Mouse (Mus musculus) small intestine, adult 2 months (tissue): Measurements from ENCODE around the gene Plxnc1. TPM values are rescaled to one million over a fixed set of nuclear protein-coding genes. Genes with fewer than 3 reads are reported as not detected.

Experiments
- H3K27ac ChIP-seq: fragments of 200-500 bp; 2 replicates; pipeline ENCODE4 v1.5.1; 2012; ENCODE audit warnings: low read depth, low read length, control low read depth, inconsistent platforms; ENCODE audit not compliant: insufficient read depth
- H3K27me3 ChIP-seq: fragments of 200-500 bp; 2 replicates; pipeline ENCODE4 v1.6.1; 2012; ENCODE audit warnings: mild to moderate bottlenecking, moderate library complexity, low read length, inconsistent platforms; ENCODE audit not compliant: control insufficient read depth, insufficient read depth
- H3K36me3 ChIP-seq: fragments of 200-500 bp; 2 replicates; pipeline ENCODE4 v1.6.1; 2012; ENCODE audit warnings: mild to moderate bottlenecking, low read length, control low read depth, inconsistent platforms; ENCODE audit not compliant: control insufficient read depth, insufficient read depth
- H3K4me1 ChIP-seq: fragments of 200-500 bp; 2 replicates; pipeline ENCODE4 v1.6.1; 2012; ENCODE audit warnings: low read length, inconsistent platforms, mixed read lengths; ENCODE audit not compliant: control insufficient read depth, insufficient read depth, insufficient read length
- H3K4me3 ChIP-seq: fragments of 200-500 bp; 2 replicates; pipeline ENCODE4 v1.5.1; 2012; ENCODE audit warnings: low read depth, mild to moderate bottlenecking, control low read depth, inconsistent platforms, low read length, moderate library complexity
- CTCF ChIP-seq: fragments of 200-500 bp; IDR thresholded peaks from 2 replicates; pipeline ENCODE4 v1.5.1; 2012; ENCODE audit warnings: low read depth, mild to moderate bottlenecking, control low read depth, inconsistent platforms, low read length, moderate library complexity, mixed read lengths; ENCODE audit not compliant: insufficient replicate concordance, insufficient read length; ENCODE audit errors: extremely low read depth
- POLR2A ChIP-seq: fragments of 200-500 bp; IDR thresholded peaks from 2 replicates; pipeline ENCODE4 v1.6.1; 2012; ENCODE audit warnings: low read depth, mild to moderate bottlenecking, control low read depth, inconsistent platforms, low read length, moderate library complexity
- WGBS: fragments of 180-500 bp; shearing (Covaris S2); methylation state at CpG from one replicate; pipeline ENCODE4 v1.1.7; 2018; 5-methylcytosine and 5-hydroxymethylcytosine counted together
- polyA plus RNA-seq: library from polyadenylated mRNA; depleted of rRNA; stranded (reverse); fragments of >200 nt; gene quantifications from 2 replicates; pipeline ENCODE4 v1.2.3, GENCODE M21; 2012

Plxnc1 gene
- polyA plus RNA-seq, 1 experiment: 0.82 TPM

- Histone ChIP-seq H3K4me3 (no peak overlapping the region), H3K36me3 (no peaks in the 10 kb centered on the region), H3K27me3 (peaks cover 25% of the 10 kb centered on the region), H3K4me1 (peaks cover 6% of the 10 kb centered on the region; the same call in 1 of the 2 replicates), H3K27ac (no peak overlapping the region)
- 67% methylated on average over 10 of the region's 10 CpGs for WGBS
- TF ChIP-seq POLR2A (no peak), CTCF (no peak)
Measured at GRCm38 (mm10) chr10:94947915-94948675, 3.5 kb upstream of the Plxnc1 start.

GRCm38 (mm10) chr10:94947386-94947785 lies 2.8 kb upstream of the Plxnc1 start:
- H3K4me1 ChIP-seq: peaks cover 6% of the 10 kb centered on the region; the same call in 1 of the 2 replicates
- no peaks in the 10 kb centered on the region for H3K36me3 ChIP-seq
- no peak overlapping the region for H3K27ac ChIP-seq
- TF ChIP-seq CTCF (no peak), POLR2A (no peak)
- H3K27me3 ChIP-seq: peaks cover 32% of the 10 kb centered on the region
- no peak overlapping the region for H3K4me3 ChIP-seq
- 50% methylated on average over 7 of the region's 7 CpGs for WGBS

- Histone ChIP-seq H3K4me3 (peak overlapping the region; percentile 66), H3K36me3 (no peaks in the 10 kb centered on the region), H3K4me1 (peaks cover 6% of the 10 kb centered on the region; the same call in 1 of the 2 replicates), H3K27ac (no peak overlapping the region), H3K27me3 (peaks cover 41% of the 10 kb centered on the region)
- WGBS: 1% methylated on average over 36 of the region's 36 CpGs
- TF ChIP-seq POLR2A (no peak; the same call in 1 of the 2 replicates), CTCF (no peak)
Measured at GRCm38 (mm10) chr10:94945206-94945711, 624 bp upstream of the Plxnc1 start.

GRCm38 (mm10) chr10:94943846-94944690 lies 567 bp downstream of the Plxnc1 start:
- H3K4me1 ChIP-seq: peaks cover 6% of the 10 kb centered on the region; the same call in 1 of the 2 replicates
- no peak overlapping the region for H3K27ac ChIP-seq
- H3K36me3 ChIP-seq: no peaks in the 10 kb centered on the region
- TF ChIP-seq POLR2A: no peak
- no peak for TF ChIP-seq CTCF
- WGBS: under 1% methylated on average over 107 of the region's 110 CpGs
- H3K27me3 ChIP-seq: peaks cover 41% of the 10 kb centered on the region
- H3K4me3 ChIP-seq: peak overlapping the region; percentile 66

- no peak for TF ChIP-seq POLR2A
- TF ChIP-seq CTCF: no peak
- H3K27ac ChIP-seq: no peak overlapping the region
- H3K4me3 ChIP-seq: peak overlapping the region; percentile 66
- 1% methylated on average over 26 of the region's 26 CpGs for WGBS
- H3K27me3 ChIP-seq: peaks cover 41% of the 10 kb centered on the region
- no peaks in the 10 kb centered on the region for H3K36me3 ChIP-seq
- peaks cover 6% of the 10 kb centered on the region; the same call in 1 of the 2 replicates for H3K4me1 ChIP-seq
Measured at GRCm38 (mm10) chr10:94943401-94943845, 1.2 kb downstream of the Plxnc1 start.

GRCm38 (mm10) chr10:94942449-94943041 lies 2.1 kb downstream of the Plxnc1 start:
- H3K27ac ChIP-seq: no peak overlapping the region
- TF ChIP-seq CTCF (no peak), POLR2A (no peak)
- H3K4me3 ChIP-seq: peak overlapping the region; percentile 66

GRCm38 (mm10) chr10:94941551-94941950 lies 3.1 kb downstream of the Plxnc1 start:
- no peak overlapping the region for H3K4me3 ChIP-seq

More at GRCm38 (mm10) chr10:94942449-94943041, 2.1 kb downstream of the Plxnc1 start:
- 10% methylated on average over 17 of the region's 17 CpGs for WGBS
- peaks cover 6% of the 10 kb centered on the region; the same call in 1 of the 2 replicates for H3K4me1 ChIP-seq
- H3K27me3 ChIP-seq: peaks cover 41% of the 10 kb centered on the region
- no peaks in the 10 kb centered on the region for H3K36me3 ChIP-seq

More at GRCm38 (mm10) chr10:94941551-94941950, 3.1 kb downstream of the Plxnc1 start:
- H3K27me3 ChIP-seq: peaks cover 43% of the 10 kb centered on the region
- WGBS: 32% methylated on average over 4 of the region's 4 CpGs
- no peak overlapping the region for H3K27ac ChIP-seq
- peaks cover 6% of the 10 kb centered on the region; the same call in 1 of the 2 replicates for H3K4me1 ChIP-seq
- no peaks in the 10 kb centered on the region for H3K36me3 ChIP-seq
- TF ChIP-seq CTCF (no peak), POLR2A (no peak)
